Mouse (Mus musculus) bone marrow, adult 2 months (tissue): Measurements from ENCODE around the gene Ccr1. TPM values are rescaled to one million over a fixed set of nuclear protein-coding genes. Genes with fewer than 3 reads are reported as not detected.
"Not testable (repeated sequence)": the region's sequence is repeated elsewhere in the genome, so short reads cannot be mapped to it uniquely, and the experiment has no call there.

Experiments used
- H3K27ac ChIP-seq: fragments of 200-500 bp; 2 replicates; pipeline ENCODE4 v1.5.1; 2012; ENCODE audit warnings: low read depth, mild to moderate bottlenecking, control low read depth, inconsistent platforms, low read length; ENCODE audit not compliant: control insufficient read depth, poor library complexity, insufficient read depth
- H3K4me1 ChIP-seq: fragments of 200-500 bp; 2 replicates; pipeline ENCODE4 v1.6.1; 2011; ENCODE audit warnings: low read length; ENCODE audit not compliant: control insufficient read depth, insufficient read depth
- H3K4me3 ChIP-seq: fragments of 200-500 bp; replicated peaks from 2 replicates; pipeline ENCODE3; 2011; ENCODE audit warnings: mild to moderate bottlenecking, low read depth, low read length, control low read depth; ENCODE audit not compliant: control insufficient read depth
- CTCF ChIP-seq: fragments of 200-500 bp; IDR thresholded peaks from 2 replicates; pipeline ENCODE4 v1.5.1; 2011; ENCODE audit warnings: low read length, control low read depth; ENCODE audit not compliant: control insufficient read depth, insufficient read depth
- POLR2A ChIP-seq: fragments of 200-500 bp; IDR thresholded peaks from 2 replicates; pipeline ENCODE4 v1.6.1; 2011; ENCODE audit warnings: low read depth, mild to moderate bottlenecking, control low read depth, low read length, borderline replicate concordance; ENCODE audit not compliant: control insufficient read depth
- WGBS: fragments of 180-500 bp; shearing (Covaris S2); methylation state at CpG from one replicate; pipeline ENCODE4 v1.1.7; 2018; 5-methylcytosine and 5-hydroxymethylcytosine counted together
- polyA plus RNA-seq: library from polyadenylated mRNA; stranded (reverse); fragments of >200 nt; gene quantifications from 2 replicates; pipeline ENCODE4 v1.2.4, GENCODE M21; 2011; ENCODE audit warnings: low replicate concordance; ENCODE audit not compliant: missing spikeins, insufficient read depth, insufficient read length

The Ccr1 gene
- polyA plus RNA-seq, 1 experiment = 12.0 TPM

- Histone ChIP-seq H3K4me3 (no peak overlapping the region), H3K4me1 (no peaks in the 10 kb centered on the region; the same call in 1 of the 2 replicates), H3K27ac (no peak overlapping the region)
- WGBS = 85% methylated on average over 2 of the region's 2 CpGs
- TF ChIP-seq POLR2A (no peak), CTCF (no peak)
These were observed 7.1 kb upstream of the Ccr1 start for GRCm38 (mm10) chr9:123975630-123976029.

- 50% methylated on average over 1 of the region's 4 CpGs for WGBS
- not testable (repeated sequence) for H3K27ac ChIP-seq, H3K4me1 ChIP-seq
- H3K4me3 ChIP-seq = peak overlapping the region; percentile 47
These were observed 1.5 kb downstream of the Ccr1 start for GRCm38 (mm10) chr9:123966858-123967495.

GRCm38 (mm10) chr9:123964776-123965175 lies 3.7 kb downstream of the Ccr1 start:
- Histone ChIP-seq H3K4me1 (no peaks in the 10 kb centered on the region; the same call in 1 of the 2 replicates), H3K4me3 (no peak overlapping the region), H3K27ac (peak overlapping the region; percentile 36; the same call in 1 of the 2 replicates)
- TF ChIP-seq CTCF (no peak), POLR2A (no peak)
- WGBS = 36% methylated on average over 3 of the region's 3 CpGs

GRCm38 (mm10) chr9:123960161-123960560 lies 8.3 kb downstream of the Ccr1 start:
- no peak for TF ChIP-seq POLR2A
- no peak for TF ChIP-seq CTCF
- Histone ChIP-seq H3K27ac (no peak overlapping the region; the same call in 1 of the 2 replicates), H3K4me3 (no peak overlapping the region), H3K4me1 (peaks cover 2% of the 10 kb centered on the region; the same call in 1 of the 2 replicates)
- 91% methylated on average over 1 of the region's 1 CpGs for WGBS

GRCm38 (mm10) chr9:123957911-123958413 lies 10.5 kb downstream of the Ccr1 start:
- WGBS = 53% methylated on average over 3 of the region's 3 CpGs
- Histone ChIP-seq H3K4me1 (peaks cover 3% of the 10 kb centered on the region; the same call in 1 of the 2 replicates), H3K4me3 (no peak overlapping the region), H3K27ac (no peak overlapping the region)
- TF ChIP-seq CTCF = no peak

GRCm38 (mm10) chr9:123956892-123957291 lies 11.6 kb downstream of the Ccr1 start:
- TF ChIP-seq POLR2A (no peak), CTCF (no peak)
- Histone ChIP-seq H3K4me3 (no peak overlapping the region), H3K4me1 (peaks cover 4% of the 10 kb centered on the region), H3K27ac (no peak overlapping the region)
- WGBS = 88% methylated on average over 1 of the region's 1 CpGs

- TF ChIP-seq CTCF (no peak), POLR2A (no peak)
- no peak overlapping the region for H3K4me3 ChIP-seq
- H3K4me1 ChIP-seq = peaks cover 8% of the 10 kb centered on the region
- H3K27ac ChIP-seq = no peak overlapping the region
- WGBS = 56% methylated on average over 2 of the region's 2 CpGs
These were observed 14.9 kb downstream of the Ccr1 start for GRCm38 (mm10) chr9:123953551-123953950.

GRCm38 (mm10) chr9:123951176-123951575 lies 17.3 kb downstream of the Ccr1 start:
- Histone ChIP-seq H3K4me1 (peaks cover 10% of the 10 kb centered on the region), H3K27ac (peak overlapping the region; percentile 46), H3K4me3 (no peak overlapping the region)
- WGBS = 8% methylated on average over 1 of the region's 1 CpGs
- no peak for TF ChIP-seq POLR2A
- TF ChIP-seq CTCF = no peak

GRCm38 (mm10) chr9:123949432-123949831 lies 19.1 kb downstream of the Ccr1 start:
- Histone ChIP-seq H3K27ac (no peak overlapping the region), H3K4me3 (no peak overlapping the region), H3K4me1 (peaks cover 10% of the 10 kb centered on the region)
- 53% methylated on average over 2 of the region's 2 CpGs for WGBS
- no peak for TF ChIP-seq CTCF
- TF ChIP-seq POLR2A = no peak
